Mouse (Mus musculus) heart, embryonic 15.5 days (tissue): ENCODE measurements around the gene Mgst2. TPM values are rescaled to one million over a fixed set of nuclear protein-coding genes. Genes with fewer than 3 reads are reported as not detected.

Experiments used
- ATAC-seq: fragments of 200-750 bp; cut with Nextera tagmentation; replicated peaks from 2 replicates; pipeline ENCODE4 v1.8.0; 2017; ENCODE audit warnings: low read depth, moderate TSS enrichment; ENCODE audit not compliant: insufficient number of reproducible peaks, insufficient read depth, low FRiP score
- H3K27ac ChIP-seq: fragments of 300-500 bp; sonication (generic); 2 replicates; pipeline ENCODE4 v1.5.1; 2015; ENCODE audit warnings: mild to moderate bottlenecking, inconsistent platforms
- H3K27me3 ChIP-seq: fragments of 300-500 bp; sonication (generic); 2 replicates; pipeline ENCODE4 v1.6.1; 2015; ENCODE audit warnings: inconsistent platforms
- H3K36me3 ChIP-seq: fragments of 300-500 bp; sonication (generic); 2 replicates; pipeline ENCODE4 v1.6.1; 2015; ENCODE audit warnings: mild to moderate bottlenecking, inconsistent platforms
- H3K4me1 ChIP-seq: fragments of 300-500 bp; sonication (generic); replicated peaks from 2 replicates; pipeline ENCODE4 v1.6.1; 2015; ENCODE audit warnings: inconsistent platforms
- H3K4me2 ChIP-seq: fragments of 300-500 bp; sonication (generic); 2 replicates; pipeline ENCODE4 v1.6.1; 2015; ENCODE audit warnings: inconsistent platforms, mild to moderate bottlenecking, moderate library complexity
- H3K4me3 ChIP-seq: fragments of 300-500 bp; sonication (generic); 2 replicates; pipeline ENCODE4 v1.5.1; 2015; ENCODE audit warnings: mild to moderate bottlenecking, inconsistent platforms
- H3K9ac ChIP-seq: fragments of 300-500 bp; sonication (generic); 2 replicates; pipeline ENCODE4 v1.6.1; 2015; ENCODE audit warnings: mild to moderate bottlenecking, inconsistent platforms
- H3K9me3 ChIP-seq: fragments of 300-500 bp; sonication (generic); replicated peaks from 2 replicates; pipeline ENCODE4 v1.6.1; 2016; ENCODE audit warnings: inconsistent platforms
- WGBS: fragments of 180-500 bp; shearing (Covaris S2); methylation state at CpG from one replicate; pipeline ENCODE4 v1.1.7; 2015; ENCODE audit warnings: mixed read lengths; 5-methylcytosine and 5-hydroxymethylcytosine counted together
- polyA plus RNA-seq: library from polyadenylated mRNA; unstranded; fragments of >200 nt; fragmentation: Nextera tagmentation; extraction: Ambion mirVana; gene quantifications from 2 replicates; pipeline ENCODE4 v1.2.1, GENCODE M21; 2015

Gene Mgst2
- polyA plus RNA-seq, 1 experiment from 2014 or later = 7.2 TPM

DNA sequence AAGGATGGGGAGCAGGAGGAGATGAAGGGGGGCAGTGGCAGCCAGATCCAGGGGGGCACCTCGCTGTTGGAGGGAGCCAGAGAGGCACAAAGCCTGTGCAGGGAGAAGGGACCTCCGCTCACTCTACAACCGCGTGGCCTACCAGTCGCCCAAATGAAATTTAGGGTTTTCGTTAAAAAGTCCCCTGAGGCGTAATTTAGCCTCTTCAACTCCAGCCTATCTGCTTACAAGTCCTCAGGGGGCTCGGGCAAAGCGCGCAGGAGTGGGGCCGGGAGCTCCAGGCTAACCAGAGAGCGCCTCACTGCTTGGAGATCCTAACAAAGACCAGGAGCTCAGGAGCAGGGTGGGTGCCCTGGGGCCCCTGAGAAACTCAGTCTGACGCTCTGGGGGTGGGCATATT is 41.8 kb downstream of the Mgst2 start:
- peak overlapping the region; percentile 66 for H3K27ac ChIP-seq
- H3K36me3 ChIP-seq = no peaks in the 10 kb centered on the region
- peaks cover 20% of the 10 kb centered on the region for H3K4me1 ChIP-seq
- WGBS = 22% methylated on average over 13 of the region's 13 CpGs
- H3K27me3 ChIP-seq = no peaks in the 10 kb centered on the region
- peak overlapping the region; percentile 67 for H3K4me2 ChIP-seq
- H3K9ac ChIP-seq = peak overlapping the region; percentile 20
- H3K9me3 ChIP-seq = no peaks in the 10 kb centered on the region
- H3K4me3 ChIP-seq = peak overlapping the region; percentile 42
- ATAC-seq = peak; percentile 25

DNA sequence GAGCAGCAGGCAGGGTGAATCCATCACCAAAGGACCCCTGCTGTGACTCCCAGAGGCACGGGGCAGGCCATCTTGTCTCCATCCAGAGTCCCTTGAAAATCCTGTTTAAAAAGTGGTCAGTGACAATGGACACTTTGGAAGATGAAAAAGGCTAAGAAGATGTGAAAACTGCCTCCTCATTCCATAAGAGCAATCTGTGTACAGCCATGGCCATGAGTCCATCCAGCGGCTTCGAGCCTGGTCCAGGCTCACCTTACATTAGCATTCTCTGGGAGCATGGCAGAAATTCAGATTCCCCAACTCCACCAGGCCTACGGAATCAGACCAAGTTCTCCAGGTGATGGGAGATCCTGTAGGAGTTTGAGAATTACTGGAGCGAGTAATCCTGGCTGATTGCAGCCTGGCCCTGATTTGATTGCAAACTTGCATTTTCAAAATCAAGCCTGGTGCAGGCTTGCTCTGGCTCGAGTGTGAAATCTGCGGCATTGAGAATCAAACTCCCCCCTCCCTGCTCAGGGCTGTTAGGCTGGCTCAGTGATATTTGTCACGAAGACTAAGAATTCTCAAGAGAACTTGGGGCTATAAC is 42.6 kb downstream of the Mgst2 start:
- 82% methylated on average over 8 of the region's 8 CpGs for WGBS

DNA sequence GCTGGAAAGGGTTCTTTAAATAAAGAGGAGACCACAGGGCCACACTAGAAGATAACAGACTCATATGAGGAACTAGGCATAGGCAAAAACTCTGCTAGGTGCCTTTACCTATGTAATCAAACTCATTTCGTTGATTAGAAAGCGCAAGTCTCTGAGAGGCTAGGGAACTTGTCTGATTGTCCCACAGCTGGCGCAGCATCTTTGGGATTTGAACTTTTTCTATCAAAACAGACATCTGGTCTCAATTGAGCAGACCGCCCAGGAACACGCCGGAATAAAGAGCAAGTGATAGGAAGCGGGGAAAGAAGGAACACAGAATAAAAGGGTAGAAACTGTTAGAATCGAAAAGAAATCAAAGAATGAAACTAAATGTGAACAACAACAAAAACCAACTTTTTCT is 43.3 kb downstream of the Mgst2 start:
- ATAC-seq = no peak
- H3K27me3 ChIP-seq = no peaks in the 10 kb centered on the region
- H3K4me3 ChIP-seq = no peak overlapping the region
- H3K9me3 ChIP-seq = no peaks in the 10 kb centered on the region
- peaks cover 28% of the 10 kb centered on the region for H3K4me1 ChIP-seq
- no peak overlapping the region for H3K27ac ChIP-seq
- 85% methylated on average over 8 of the region's 8 CpGs for WGBS
- no peak overlapping the region for H3K9ac ChIP-seq
- H3K36me3 ChIP-seq = no peaks in the 10 kb centered on the region
- H3K4me2 ChIP-seq = no peak overlapping the region

More for the DNA sequence above, 42.6 kb downstream of the Mgst2 start:
- no peak for ATAC-seq
- H3K4me3 ChIP-seq = no peak overlapping the region
- H3K9ac ChIP-seq = no peak overlapping the region
- no peak overlapping the region for H3K4me2 ChIP-seq
- no peaks in the 10 kb centered on the region for H3K27me3 ChIP-seq
- H3K4me1 ChIP-seq = peaks cover 21% of the 10 kb centered on the region
- no peaks in the 10 kb centered on the region for H3K36me3 ChIP-seq
- no peak overlapping the region for H3K27ac ChIP-seq
- no peaks in the 10 kb centered on the region for H3K9me3 ChIP-seq

DNA sequence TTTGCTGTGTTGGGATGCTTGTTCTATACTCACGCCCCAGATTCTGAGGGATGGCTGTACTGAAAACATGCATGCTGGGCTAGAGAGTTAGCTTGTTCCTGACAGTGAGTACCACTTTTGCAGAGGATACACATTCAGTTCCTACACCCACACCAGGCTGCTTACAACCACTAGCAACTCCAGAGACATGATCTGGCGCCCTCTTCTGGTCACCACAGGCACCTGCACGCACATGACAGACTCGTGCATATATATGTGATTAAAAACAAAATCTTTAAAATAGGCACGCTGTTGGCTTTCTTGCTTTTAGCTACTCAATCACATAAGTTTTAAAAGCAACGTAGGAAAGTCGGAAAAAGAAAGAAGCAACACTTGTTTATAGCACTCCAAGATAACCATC is 45.1 kb downstream of the Mgst2 start:
- Histone ChIP-seq H3K27me3 (no peaks in the 10 kb centered on the region), H3K36me3 (no peaks in the 10 kb centered on the region), H3K27ac (no peak overlapping the region), H3K4me1 (peaks cover 40% of the 10 kb centered on the region), H3K4me3 (no peak overlapping the region), H3K9me3 (no peaks in the 10 kb centered on the region), H3K4me2 (no peak overlapping the region), H3K9ac (no peak overlapping the region)
- WGBS = 87% methylated on average over 7 of the region's 7 CpGs
- no peak for ATAC-seq

DNA sequence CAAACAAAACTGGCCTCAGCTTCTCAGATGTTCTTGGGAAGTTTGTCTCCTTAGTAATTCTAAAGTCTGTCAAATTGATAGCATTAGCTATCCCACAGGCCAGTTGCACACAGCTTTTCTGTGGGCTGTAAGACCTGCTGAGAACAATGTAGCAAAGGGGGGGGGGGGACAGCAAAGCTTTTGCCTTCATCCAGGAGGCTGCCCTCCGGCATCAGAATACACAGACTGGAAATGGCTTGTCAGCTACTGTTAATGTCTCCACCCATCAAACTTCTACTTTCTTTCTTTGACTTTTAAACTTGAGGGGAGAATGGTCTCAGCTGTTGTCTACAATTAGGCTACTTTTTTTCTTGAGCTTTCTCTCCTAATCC is 48.2 kb downstream of the Mgst2 start:
- no peaks in the 10 kb centered on the region for H3K9me3 ChIP-seq
- H3K27ac ChIP-seq = peak overlapping the region; percentile 99
- no peak for ATAC-seq
- H3K4me2 ChIP-seq = peak overlapping the region; percentile 77
- 0 out of 2 replicates have a peak overlapping the region, but pooled peaks have one; percentile 46 for H3K4me3 ChIP-seq
- no peaks in the 10 kb centered on the region for H3K27me3 ChIP-seq
- no peak overlapping the region for H3K9ac ChIP-seq
- H3K4me1 ChIP-seq = peaks cover 38% of the 10 kb centered on the region
- WGBS = 32% methylated on average over 1 of the region's 1 CpGs
- H3K36me3 ChIP-seq = no peaks in the 10 kb centered on the region

DNA sequence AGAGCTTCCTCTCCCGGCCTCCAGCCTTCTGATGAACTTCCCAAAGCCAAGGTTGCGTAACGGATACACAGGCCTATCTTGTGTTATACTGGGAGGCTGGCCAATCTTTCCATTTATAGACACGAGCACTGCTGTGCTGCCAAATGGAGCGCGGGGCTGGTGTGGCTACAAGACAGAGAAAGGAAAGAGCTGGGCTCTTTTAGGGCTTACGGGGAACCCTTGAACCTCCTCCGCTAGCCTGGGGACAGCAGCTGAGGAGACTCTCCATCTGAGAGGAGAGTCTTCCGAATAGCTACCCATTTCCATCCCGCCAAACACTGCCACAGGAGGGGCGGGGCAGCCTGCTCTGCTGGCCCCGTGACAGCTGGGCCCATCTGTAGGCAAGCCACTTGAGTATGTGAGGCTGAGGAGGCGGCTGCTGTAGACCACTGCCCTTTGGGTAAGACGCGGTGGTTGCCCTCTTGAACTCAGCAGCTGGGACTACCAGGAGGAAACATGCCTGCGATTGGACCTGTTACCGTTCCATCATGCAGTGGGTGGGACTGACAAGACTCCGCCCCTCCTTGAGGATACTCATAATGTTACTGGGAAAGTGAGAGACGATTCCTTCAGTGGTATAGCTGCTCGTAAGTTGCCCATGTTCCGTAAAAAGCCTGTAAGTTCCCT is 48.7 kb downstream of the Mgst2 start:
- peak overlapping the region; percentile 99 for H3K27ac ChIP-seq
- ATAC-seq = peak; percentile 92
- H3K36me3 ChIP-seq = no peaks in the 10 kb centered on the region
- H3K4me3 ChIP-seq = peak overlapping the region; percentile 46
- no peaks in the 10 kb centered on the region for H3K27me3 ChIP-seq
- no peaks in the 10 kb centered on the region for H3K9me3 ChIP-seq
- H3K4me1 ChIP-seq = peaks cover 43% of the 10 kb centered on the region
- 17% methylated on average over 21 of the region's 21 CpGs for WGBS
- peak overlapping the region; percentile 77 for H3K4me2 ChIP-seq
- peak overlapping the region; percentile 46 for H3K9ac ChIP-seq

DNA sequence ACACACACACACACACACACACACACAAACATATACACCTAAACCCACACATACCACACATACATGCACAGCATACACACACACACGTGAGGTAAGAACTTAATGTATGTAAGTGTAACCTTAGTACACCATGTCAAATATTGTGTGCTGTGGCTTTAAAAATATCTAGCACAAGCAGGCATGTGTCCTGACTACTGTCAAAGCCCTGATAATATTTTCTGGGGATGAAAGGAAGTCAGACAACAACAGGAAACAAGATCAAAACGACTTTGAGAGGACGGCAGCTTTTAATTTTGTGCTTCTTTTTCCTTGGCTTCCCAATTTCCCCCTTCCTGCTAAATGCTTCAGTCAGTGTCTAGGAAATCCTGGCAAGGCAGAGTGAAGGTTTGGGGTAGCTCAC is 52.2 kb downstream of the Mgst2 start:
- Histone ChIP-seq H3K9me3 (no peaks in the 10 kb centered on the region), H3K27me3 (no peaks in the 10 kb centered on the region), H3K4me2 (no peak overlapping the region), H3K4me3 (no peak overlapping the region), H3K27ac (peak overlapping the region; percentile 65), H3K4me1 (peaks cover 46% of the 10 kb centered on the region), H3K36me3 (no peaks in the 10 kb centered on the region), H3K9ac (no peak overlapping the region)
- no peak for ATAC-seq
- 15% methylated on average over 3 of the region's 3 CpGs for WGBS

DNA sequence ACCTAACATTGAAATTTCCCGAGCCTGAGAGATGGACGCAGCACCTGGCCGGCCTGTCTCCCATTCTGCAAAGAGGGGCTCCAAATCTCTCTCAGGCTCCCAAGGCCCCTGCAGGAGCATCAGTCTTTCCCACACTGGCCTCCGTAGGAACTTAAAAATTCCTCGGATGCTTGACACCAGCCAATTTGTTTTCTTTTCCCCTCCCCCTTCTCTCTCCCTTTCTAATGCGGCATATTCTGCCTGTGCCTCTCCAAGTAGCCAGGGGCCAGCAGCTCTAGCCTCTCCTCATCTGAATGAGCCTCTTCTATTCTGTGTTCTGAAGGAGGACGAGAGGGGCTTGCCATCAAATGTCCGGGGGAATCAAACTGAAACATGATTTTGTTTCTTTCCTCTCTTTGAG is 53.1 kb downstream of the Mgst2 start:
- no peak overlapping the region for H3K4me3 ChIP-seq
- no peak overlapping the region for H3K9ac ChIP-seq
- no peak for ATAC-seq
- 23% methylated on average over 8 of the region's 8 CpGs for WGBS
- peak overlapping the region; percentile 65 for H3K27ac ChIP-seq
- no peak overlapping the region for H3K4me2 ChIP-seq
- no peaks in the 10 kb centered on the region for H3K27me3 ChIP-seq
- no peaks in the 10 kb centered on the region for H3K36me3 ChIP-seq
- H3K4me1 ChIP-seq = peaks cover 40% of the 10 kb centered on the region
- H3K9me3 ChIP-seq = no peaks in the 10 kb centered on the region

DNA sequence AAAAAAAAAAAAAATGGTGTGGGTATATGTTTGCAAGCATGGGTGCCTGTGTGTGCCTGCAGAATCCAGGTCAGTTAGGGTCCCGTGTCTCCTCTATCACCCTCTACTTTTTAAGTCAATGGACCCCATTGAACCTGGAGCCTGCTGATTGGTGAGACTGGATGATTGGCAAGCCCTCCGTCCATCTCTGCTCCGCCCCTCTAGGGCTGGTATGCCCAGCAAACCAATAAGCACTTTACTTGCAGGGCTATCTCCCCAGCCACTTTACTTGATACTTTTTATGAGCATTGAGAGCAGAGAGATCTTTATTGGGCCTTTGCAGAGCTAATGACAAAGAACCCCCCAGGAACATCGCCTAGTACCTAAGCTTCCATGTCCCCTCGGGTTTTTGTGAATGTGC is 54.3 kb downstream of the Mgst2 start:
- no peak overlapping the region for H3K9ac ChIP-seq
- no peaks in the 10 kb centered on the region for H3K27me3 ChIP-seq
- no peak for ATAC-seq
- WGBS = 75% methylated on average over 5 of the region's 5 CpGs
- peaks cover 34% of the 10 kb centered on the region for H3K4me1 ChIP-seq
- H3K36me3 ChIP-seq = no peaks in the 10 kb centered on the region
- no peak overlapping the region for H3K4me2 ChIP-seq
- no peaks in the 10 kb centered on the region for H3K9me3 ChIP-seq
- H3K4me3 ChIP-seq = no peak overlapping the region
- no peak overlapping the region for H3K27ac ChIP-seq

DNA sequence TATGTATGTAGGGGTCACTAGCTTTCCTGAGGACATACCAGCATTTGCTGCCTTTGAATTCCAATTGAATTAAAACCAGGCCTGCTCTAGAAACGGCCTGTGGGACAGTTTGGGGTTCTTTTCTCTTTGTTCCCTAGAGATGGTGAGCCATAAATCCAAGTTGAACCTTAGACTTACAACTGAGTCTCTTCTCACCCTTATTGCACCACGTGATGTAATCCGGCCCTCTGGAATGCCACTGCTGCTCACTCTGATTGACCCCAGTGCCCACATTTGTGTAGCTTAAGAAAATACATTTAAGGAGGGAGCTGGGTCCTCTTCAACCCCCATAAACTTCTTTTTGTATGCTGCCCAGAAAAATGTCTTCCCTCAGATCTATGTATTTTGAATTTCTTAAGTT is 57.3 kb downstream of the Mgst2 start:
- Histone ChIP-seq H3K9me3 (no peaks in the 10 kb centered on the region; the same call in 1 of the 2 replicates), H3K27me3 (no peaks in the 10 kb centered on the region), H3K4me2 (no peak overlapping the region), H3K4me3 (no peak overlapping the region), H3K4me1 (peaks cover 22% of the 10 kb centered on the region), H3K27ac (no peak overlapping the region), H3K36me3 (no peaks in the 10 kb centered on the region), H3K9ac (no peak overlapping the region)
- ATAC-seq = no peak
- 63% methylated on average over 3 of the region's 3 CpGs for WGBS

DNA sequence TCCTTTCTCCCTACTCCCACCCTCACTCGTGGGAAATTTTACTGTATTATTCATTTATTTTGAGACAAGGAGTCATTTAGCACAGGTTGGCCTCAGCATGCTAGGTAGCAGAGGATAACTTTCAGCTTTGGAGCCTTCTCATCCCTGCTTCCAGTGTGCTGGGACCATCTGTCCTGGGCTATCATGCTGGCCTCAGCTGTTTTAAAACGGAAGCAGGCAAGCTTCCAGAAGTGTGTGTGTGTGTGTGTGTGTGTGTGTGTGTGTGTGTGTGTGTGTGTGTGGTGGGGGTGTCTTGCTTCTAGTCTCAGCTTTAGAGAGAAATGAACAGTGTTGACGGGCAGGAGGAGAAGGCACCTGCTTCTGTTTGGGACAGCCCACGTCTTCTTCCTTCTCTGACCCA is 57.7 kb downstream of the Mgst2 start:
- Histone ChIP-seq H3K4me3 (no peak overlapping the region), H3K4me2 (no peak overlapping the region), H3K9ac (no peak overlapping the region), H3K27me3 (no peaks in the 10 kb centered on the region), H3K27ac (no peak overlapping the region), H3K36me3 (no peaks in the 10 kb centered on the region), H3K9me3 (no peaks in the 10 kb centered on the region; the same call in 1 of the 2 replicates), H3K4me1 (peaks cover 18% of the 10 kb centered on the region)
- 63% methylated on average over 4 of the region's 4 CpGs for whole genome bisulfite sequencing
- ATAC-seq = no peak

DNA sequence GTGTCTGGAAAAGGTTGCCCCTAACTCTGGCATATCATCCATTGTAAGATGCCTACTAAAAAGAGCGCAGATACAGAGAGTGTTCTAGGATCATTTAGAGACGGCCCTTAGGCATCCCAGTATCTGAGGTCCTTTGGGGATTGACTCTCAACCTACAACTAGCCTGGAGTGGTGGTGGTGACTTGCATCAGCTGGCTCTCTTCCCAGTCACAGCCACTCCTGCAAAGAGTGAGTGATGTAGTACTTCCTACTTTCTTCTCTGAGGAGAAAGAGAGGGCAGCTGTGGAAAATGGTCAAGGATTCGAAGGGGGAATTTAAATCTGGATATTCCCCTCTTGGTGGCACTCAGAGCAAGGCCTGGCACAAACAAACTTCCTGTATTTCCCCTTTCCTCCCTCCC is 59.2 kb downstream of the Mgst2 start:
- no peak overlapping the region for H3K4me2 ChIP-seq
- peak overlapping the region; percentile 32 for H3K27ac ChIP-seq
- WGBS = 41% methylated on average over 3 of the region's 3 CpGs
- no peaks in the 10 kb centered on the region for H3K27me3 ChIP-seq
- H3K9ac ChIP-seq = no peak overlapping the region
- peaks cover 13% of the 10 kb centered on the region for H3K4me1 ChIP-seq
- no peak for ATAC-seq
- no peak overlapping the region for H3K4me3 ChIP-seq
- no peaks in the 10 kb centered on the region for H3K36me3 ChIP-seq
- H3K9me3 ChIP-seq = no peaks in the 10 kb centered on the region; the same call in 1 of the 2 replicates
